Mouse (Mus musculus) heart, embryonic 14.5 days (tissue): Measurements from ENCODE around the gene Frmpd1. TPM values are rescaled to one million over a fixed set of nuclear protein-coding genes. Genes with fewer than 3 reads are reported as not detected.
A peak's percentile ranks its signal among the peaks of the same experiment; 100 is the strongest.

Experiments used
- ATAC-seq: fragments of 200-750 bp; cut with Nextera tagmentation; 2 replicates; pipeline ENCODE4 v1.8.0; 2017; ENCODE audit warnings: low read depth, moderate TSS enrichment; ENCODE audit not compliant: insufficient number of reproducible peaks, insufficient read depth, low FRiP score
- H3K27ac ChIP-seq, 2 experiments: fragments of 200-500 bp in 1 of 2; fragments of 300-500 bp in 1 of 2; sonication (generic) in 1 of 2; replicated peaks in 1 of 2; 2 replicates each; pipeline ENCODE4 v1.5.1; 2012 to 2014; ENCODE audit warnings: low read depth in 2 of 2, low read length in 2 of 2, control low read depth in 1 of 2, mild to moderate bottlenecking in 1 of 2, mixed read lengths in 1 of 2; ENCODE audit not compliant: control insufficient read depth in 1 of 2, insufficient read depth in 1 of 2
- H3K27me3 ChIP-seq: fragments of 300-500 bp; sonication (generic); 2 replicates; pipeline ENCODE4 v1.6.1; 2014; ENCODE audit warnings: mild to moderate bottlenecking, low read length, control low read depth; ENCODE audit not compliant: control insufficient read depth, insufficient read depth
- H3K36me3 ChIP-seq: fragments of 300-500 bp; sonication (generic); 2 replicates; pipeline ENCODE4 v1.6.1; 2014; ENCODE audit warnings: mild to moderate bottlenecking, control low read depth, low read length, mixed read lengths; ENCODE audit not compliant: control insufficient read depth, insufficient read depth
- H3K4me1 ChIP-seq, 2 experiments: fragments of 200-500 bp in 1 of 2; fragments of 300-500 bp in 1 of 2; sonication (generic) in 1 of 2; 2 replicates each; pipeline ENCODE4 v1.6.1; 2012 to 2014; ENCODE audit warnings: low read length in 2 of 2, control low read depth in 1 of 2, mixed read lengths in 1 of 2; ENCODE audit not compliant: control insufficient read depth in 2 of 2, insufficient read depth in 2 of 2
- H3K4me2 ChIP-seq: fragments of 300-500 bp; sonication (generic); 2 replicates; pipeline ENCODE4 v1.6.1; 2014; ENCODE audit warnings: mild to moderate bottlenecking, low read length
- H3K4me3 ChIP-seq, 2 experiments: fragments of 200-500 bp in 1 of 2; fragments of 300-500 bp in 1 of 2; sonication (generic) in 1 of 2; 2 replicates each; pipeline ENCODE4 v1.5.1; 2012 to 2014; ENCODE audit warnings: low read length in 2 of 2, mild to moderate bottlenecking in 2 of 2, control low read depth in 1 of 2, low read depth in 1 of 2, moderate library complexity in 1 of 2; ENCODE audit not compliant: control insufficient read depth in 1 of 2, insufficient read depth in 1 of 2
- H3K9ac ChIP-seq: fragments of 300-500 bp; sonication (generic); 2 replicates; pipeline ENCODE4 v1.6.1; 2014; ENCODE audit warnings: mild to moderate bottlenecking, low read length
- H3K9me3 ChIP-seq: fragments of 300-500 bp; sonication (generic); 2 replicates; pipeline ENCODE4 v1.6.1; 2016; ENCODE audit warnings: low read length, control low read depth; ENCODE audit not compliant: control insufficient read depth
- WGBS: fragments of 180-500 bp; shearing (Covaris S2); extraction: QIAGEN DNeasy Blood & Tissue Kit; methylation state at CpG from one replicate; pipeline ENCODE4 v1.1.7; 2014; 5-methylcytosine and 5-hydroxymethylcytosine counted together
- polyA plus RNA-seq: library from polyadenylated mRNA; unstranded; fragments of >200 nt; fragmentation: Nextera tagmentation; extraction: Ambion mirVana; gene quantifications from 2 replicates; pipeline ENCODE4 v1.2.1, GENCODE M21; 2014

The Frmpd1 gene
- polyA plus RNA-seq, 1 experiment from 2014 or later, result 2.6 TPM

DNA sequence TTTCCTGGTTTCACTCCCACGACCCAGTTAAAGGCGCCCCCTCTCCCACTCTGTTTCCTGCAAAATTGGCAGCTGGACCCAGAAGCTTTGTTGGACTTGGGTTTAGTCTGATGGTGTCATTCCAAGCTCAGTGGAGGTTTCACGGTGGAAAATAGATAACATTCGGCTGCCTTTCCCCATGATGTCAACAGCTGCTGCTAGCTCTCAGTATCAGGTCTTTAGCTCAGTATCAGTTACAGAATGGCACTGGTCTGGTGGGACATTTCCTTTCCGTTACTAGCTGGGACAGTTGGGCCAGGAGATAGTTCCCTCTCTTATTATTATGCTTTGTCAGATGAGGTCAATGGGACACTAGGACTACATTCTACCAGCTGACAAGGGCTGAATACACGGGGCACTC, 23.9 kb upstream of the Frmpd1 start:
- Histone ChIP-seq H3K4me2 (peak overlapping the region; percentile 44), H3K9me3 (no peaks in the 10 kb centered on the region), H3K27ac (peak overlapping the region; percentile 53 to 57), H3K36me3 (no peaks in the 10 kb centered on the region), H3K27me3 (no peaks in the 10 kb centered on the region), H3K4me1 (peaks cover 6 to 11% of the 10 kb centered on the region in 2 experiments; a peak in 3 of 4 replicates), H3K4me3 (0 out of 4 replicates have a peak overlapping the region, but pooled peaks of 1 of the 2 experiments have one; percentile 0), H3K9ac (no peak overlapping the region)
- WGBS, result 13% methylated on average over 6 of the region's 6 CpGs
- ATAC-seq, result peak; percentile 72

DNA sequence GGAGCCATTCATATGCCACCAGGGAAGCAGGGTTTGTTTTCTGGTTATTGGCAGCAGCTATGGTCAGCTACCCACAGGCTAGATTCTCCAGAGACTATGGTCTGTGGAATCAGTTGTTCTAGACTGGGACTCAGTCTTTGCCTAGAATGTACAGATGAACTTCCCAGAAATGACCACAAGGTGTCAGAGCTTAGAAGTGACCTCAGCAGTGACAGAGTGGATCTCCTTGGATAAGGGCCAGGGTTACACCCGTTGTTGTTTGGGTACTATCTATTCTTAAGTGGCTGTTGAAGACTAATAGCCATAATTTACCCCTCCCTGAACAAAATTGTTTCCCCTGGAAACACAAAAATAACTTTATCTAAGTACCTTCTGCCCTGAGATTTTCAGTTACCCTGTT, 21.0 kb upstream of the Frmpd1 start:
- Histone ChIP-seq H3K4me3 (no peak overlapping the region), H3K4me2 (no peak overlapping the region), H3K27ac (no peak overlapping the region), H3K36me3 (no peaks in the 10 kb centered on the region), H3K4me1 (peaks cover 6 to 11% of the 10 kb centered on the region in 2 experiments; a peak in 3 of 4 replicates), H3K9me3 (no peaks in the 10 kb centered on the region), H3K9ac (no peak overlapping the region), H3K27me3 (no peaks in the 10 kb centered on the region)
- WGBS, result 14% methylated on average over 1 of the region's 1 CpGs
- no peak for ATAC-seq

GRCm38 (mm10) chr4:45165477-45165876, 19.2 kb upstream of the Frmpd1 start:
- Histone ChIP-seq H3K27me3 (no peaks in the 10 kb centered on the region), H3K4me3 (no peak overlapping the region), H3K4me1 (peaks cover 6 to 11% of the 10 kb centered on the region in 2 experiments; a peak in 3 of 4 replicates), H3K27ac (no peak overlapping the region), H3K36me3 (no peaks in the 10 kb centered on the region), H3K9me3 (no peaks in the 10 kb centered on the region), H3K4me2 (no peak overlapping the region), H3K9ac (no peak overlapping the region)
- ATAC-seq, result no peak
- 81% methylated on average over 1 of the region's 1 CpGs for WGBS

DNA sequence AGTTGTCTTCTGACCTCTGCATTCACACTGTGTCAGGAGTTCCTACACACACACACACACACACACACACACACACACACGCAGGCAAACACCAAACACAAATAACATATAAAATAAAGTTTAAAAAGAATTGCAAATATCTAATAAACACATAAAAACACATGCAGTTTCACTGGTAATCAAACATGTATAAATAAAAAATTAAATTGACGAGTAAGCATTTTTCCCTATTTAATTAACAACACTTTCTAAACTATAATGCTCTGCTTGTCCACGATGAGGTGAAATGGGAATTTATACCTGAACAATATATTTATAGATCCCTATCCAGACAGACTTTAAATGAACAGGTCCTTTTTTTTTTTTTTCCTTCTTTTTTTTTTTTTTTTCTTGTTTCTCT, 18.7 kb upstream of the Frmpd1 start:
- H3K4me3 ChIP-seq, result no peak overlapping the region
- no peak overlapping the region for H3K9ac ChIP-seq
- no peaks in the 10 kb centered on the region for H3K27me3 ChIP-seq
- no peaks in the 10 kb centered on the region for H3K9me3 ChIP-seq
- no peak for ATAC-seq
- H3K36me3 ChIP-seq, result no peaks in the 10 kb centered on the region
- H3K4me1 ChIP-seq, result peaks cover 4 to 7% of the 10 kb centered on the region in 2 experiments; a peak in 2 of 4 replicates
- WGBS, result 77% methylated on average over 3 of the region's 3 CpGs
- H3K27ac ChIP-seq, result no peak overlapping the region
- no peak overlapping the region for H3K4me2 ChIP-seq

- Histone ChIP-seq H3K9ac (no peak overlapping the region), H3K9me3 (no peaks in the 10 kb centered on the region), H3K4me3 (no peak overlapping the region), H3K27me3 (no peaks in the 10 kb centered on the region), H3K4me2 (no peak overlapping the region), H3K27ac (no peak overlapping the region), H3K36me3 (no peaks in the 10 kb centered on the region), H3K4me1 (no peaks in the 10 kb centered on the region)
- ATAC-seq, result no peak
- 84% methylated on average over 9 of the region's 9 CpGs for WGBS
Measured at GRCm38 (mm10) chr4:45171340-45171739, 13.3 kb upstream of the Frmpd1 start.

DNA sequence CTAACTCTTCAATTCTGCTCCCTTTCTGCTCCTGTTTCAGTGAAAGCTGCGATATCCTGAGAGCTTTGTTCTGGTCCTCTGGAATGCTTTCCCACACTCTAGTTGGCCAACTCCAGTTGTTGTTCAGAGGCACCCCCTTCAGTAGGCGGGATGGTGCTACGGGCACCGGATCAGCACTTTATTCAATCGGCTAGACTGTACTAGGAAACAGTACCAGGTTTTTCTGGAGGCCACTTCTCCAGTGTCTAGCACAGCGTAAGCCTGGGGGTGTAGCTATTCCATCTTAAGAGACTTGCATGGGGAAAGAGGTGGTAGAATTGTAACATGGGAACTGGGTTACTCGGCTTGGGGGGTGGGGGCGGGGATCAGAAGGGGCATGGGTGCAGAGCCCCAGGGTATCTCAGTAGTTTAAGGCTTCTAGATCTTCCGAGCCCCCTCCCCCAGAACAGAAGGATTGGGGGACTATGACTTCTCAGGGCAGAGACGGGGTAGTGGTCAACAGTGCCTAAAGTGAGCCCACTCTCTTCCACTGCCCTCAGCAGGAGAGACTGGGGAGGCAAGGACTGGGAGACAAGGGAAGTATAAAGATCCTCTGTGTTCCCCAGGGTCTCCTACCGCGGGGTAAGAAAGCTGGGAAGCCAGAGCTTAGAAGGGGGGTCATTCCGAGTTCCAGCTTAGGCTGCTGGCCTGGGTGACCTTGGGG, 706 bp upstream of the Frmpd1 start:
- Histone ChIP-seq H3K4me2 (peak overlapping the region; percentile 98), H3K27ac (peak overlapping the region; percentile 23 to 67; a peak in 2 of 4 replicates), H3K36me3 (no peaks in the 10 kb centered on the region), H3K4me3 (peak overlapping the region; percentile 66 to 72), H3K27me3 (peaks cover 10% of the 10 kb centered on the region; the same call in 1 of the 2 replicates), H3K9ac (peak overlapping the region; percentile 80), H3K9me3 (no peaks in the 10 kb centered on the region), H3K4me1 (peaks cover 12 to 20% of the 10 kb centered on the region in 2 experiments; a peak in 3 of 4 replicates)
- ATAC-seq, result peak; percentile 19
- WGBS, result 21% methylated on average over 13 of the region's 13 CpGs

DNA sequence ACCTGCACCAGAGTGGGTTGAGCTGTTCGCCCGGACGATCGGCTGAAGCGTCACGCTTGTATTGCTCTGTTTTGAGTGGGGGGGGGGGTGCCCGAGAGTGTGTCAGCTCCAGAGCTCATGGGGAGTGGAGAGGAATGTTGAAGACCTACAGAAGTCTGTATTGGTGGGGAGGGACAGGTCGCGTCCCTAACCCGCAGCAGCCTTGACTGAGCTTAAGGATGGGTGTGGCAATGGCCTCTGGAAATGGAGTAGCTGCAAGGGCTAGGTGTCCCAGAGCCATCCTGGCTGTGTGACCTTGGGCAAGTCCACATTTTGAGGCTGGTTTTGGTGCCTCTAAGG, 625 bp downstream of the Frmpd1 start:
- H3K36me3 ChIP-seq, result no peaks in the 10 kb centered on the region
- ATAC-seq, result no peak
- H3K4me3 ChIP-seq, result peak overlapping the region; percentile 66 to 72
- H3K27ac ChIP-seq, result no peak overlapping the region
- peak overlapping the region; percentile 98 for H3K4me2 ChIP-seq
- H3K9me3 ChIP-seq, result no peaks in the 10 kb centered on the region
- peaks cover 10% of the 10 kb centered on the region; the same call in 1 of the 2 replicates for H3K27me3 ChIP-seq
- WGBS, result 2% methylated on average over 10 of the region's 10 CpGs
- peaks cover 15 to 23% of the 10 kb centered on the region in 2 experiments; a peak in 3 of 4 replicates for H3K4me1 ChIP-seq
- peak overlapping the region; percentile 80 for H3K9ac ChIP-seq
